8 mouse cellular contexts compared by ENCODE assay signal in genomic region chr11:70763936-70764808, GRCm38 (mm10). TPM values are rescaled to one million over a fixed set of nuclear protein-coding genes. Genes with fewer than 3 reads are reported as not detected.
DNase-seq lines count a peak whose midpoint lies in the region; ATAC-seq and TF ChIP-seq lines count a peak whose summit lies in the region.

TSS of gene Zfp3 (plus strand) at chr11:70764209.

- peak within 1 kb of the TSS; percentile 79 for H3K4me2 ChIP-seq in embryonic facial prominence, embryonic 14.5 days (ENCODE audit: low read depth, low read length)
- peak within 1 kb of the TSS; percentile 71 for H3K4me2 ChIP-seq in limb, embryonic 14.5 days (replicated peaks; ENCODE audit: low read depth, low read length, severe bottlenecking)
- H3K4me2 ChIP-seq in midbrain, embryonic 16.5 days (ENCODE audit: low read length) = peak within 1 kb of the TSS; percentile 89

- peak; percentile 32 for DNase-seq in 3T3-L1 (ENCODE audit: low read depth, low spot score)
- peak; percentile 63 to 64 for DNase-seq in adrenal gland, postnatal 4 days (ENCODE audit: low spot score in 2 of 2)
- peak; percentile 84 for DNase-seq in embryonic facial prominence, embryonic 14.5 days (ENCODE audit: low spot score)
- peak; percentile 54 for DNase-seq in heart, adult 8-10 months (ENCODE audit: low spot score)
- DNase-seq in kidney, adult 9 months = peak; percentile 86
- DNase-seq in limb, embryonic 14.5 days (ENCODE audit: low spot score) = peak; percentile 51
- DNase-seq in spleen, postnatal 10 days (ENCODE audit: low spot score in 2 of 2) = peak; percentile 69 to 81

- peak within 1 kb of the TSS; percentile 74 for H3K4me3 ChIP-seq in embryonic facial prominence, embryonic 14.5 days (ENCODE audit: low read depth, low read length)
- peak within 1 kb of the TSS; percentile 70 for H3K4me3 ChIP-seq in limb, embryonic 14.5 days (replicated peaks; ENCODE audit: low read length)
- H3K4me3 ChIP-seq in midbrain, embryonic 16.5 days (ENCODE audit: low read depth, low read length) = peak within 1 kb of the TSS; percentile 76

- H3K36me3 ChIP-seq in embryonic facial prominence, embryonic 14.5 days (ENCODE audit: control insufficient read depth, insufficient read depth, low read length) = 0 out of 2 replicates have a peak, but pooled peaks cover 7% of the 10 kb centered on the region
- no peaks in the 10 kb centered on the region for H3K36me3 ChIP-seq in limb, embryonic 14.5 days (ENCODE audit: control insufficient read depth, insufficient read depth, low read length)
- H3K36me3 ChIP-seq in midbrain, embryonic 16.5 days (ENCODE audit: control insufficient read depth, insufficient read depth, low read length) = peaks cover 8% of the 10 kb centered on the region; the same call in 1 of the 2 replicates

- WGBS in embryonic facial prominence, embryonic 14.5 days = under 1% methylated on average over 45 of the region's 78 CpGs
- under 1% methylated on average over 67 of the region's 78 CpGs for WGBS in limb, embryonic 14.5 days
- under 1% methylated on average over 78 of the region's 78 CpGs for WGBS in midbrain, embryonic 16.5 days

- TF ChIP-seq POLR2A in limb, embryonic 14.5 days (IDR thresholded peaks at IDR 0.05; ENCODE audit: borderline replicate concordance, extremely low read depth, insufficient read depth, insufficient read length) = 0 out of 2 replicates have a peak, but pooled peaks have one; percentile 16

- H3K4me1 ChIP-seq in embryonic facial prominence, embryonic 14.5 days (ENCODE audit: control insufficient read depth, insufficient read depth, low read length) = no peaks in the 10 kb centered on the region
- H3K4me1 ChIP-seq in limb, embryonic 14.5 days (ENCODE audit: control insufficient read depth, insufficient read depth, low read length) = 0 out of 2 replicates have a peak, but pooled peaks cover 4% of the 10 kb centered on the region
- peaks cover 11% of the 10 kb centered on the region for H3K4me1 ChIP-seq in midbrain, embryonic 16.5 days (ENCODE audit: control insufficient read depth, insufficient read depth, low read length)

- peak; percentile 88 for ATAC-seq in embryonic facial prominence, embryonic 14.5 days (ENCODE audit: low read depth)
- ATAC-seq in limb, embryonic 14.5 days (ENCODE audit: low FRiP score, low read depth) = peak; percentile 85
- ATAC-seq in midbrain, embryonic 16.5 days = peak; percentile 93

- H3K9me3 ChIP-seq in embryonic facial prominence, embryonic 14.5 days (ENCODE audit: control insufficient read depth, low read length) = no peaks in the 10 kb centered on the region
- no peaks in the 10 kb centered on the region for H3K9me3 ChIP-seq in limb, embryonic 14.5 days (ENCODE audit: control insufficient read depth, low read length)
- H3K9me3 ChIP-seq in midbrain, embryonic 16.5 days (replicated peaks; ENCODE audit: control insufficient read depth, low read length, poor library complexity, severe bottlenecking) = no peaks in the 10 kb centered on the region

- peak within 1 kb of the TSS; percentile 87 for H3K9ac ChIP-seq in embryonic facial prominence, embryonic 14.5 days (ENCODE audit: low read depth, low read length)
- H3K9ac ChIP-seq in limb, embryonic 14.5 days (ENCODE audit: low read depth, low read length, severe bottlenecking) = peak within 1 kb of the TSS; percentile 76
- H3K9ac ChIP-seq in midbrain, embryonic 16.5 days (ENCODE audit: low read depth, low read length) = peak within 1 kb of the TSS; percentile 84

- H3K27me3 ChIP-seq in embryonic facial prominence, embryonic 14.5 days (replicated peaks; ENCODE audit: control insufficient read depth, insufficient read depth, low read length) = no peaks in the 10 kb centered on the region
- H3K27me3 ChIP-seq in limb, embryonic 14.5 days (ENCODE audit: control insufficient read depth, insufficient read depth, low read length) = no peaks in the 10 kb centered on the region
- no peaks in the 10 kb centered on the region for H3K27me3 ChIP-seq in midbrain, embryonic 16.5 days (ENCODE audit: control insufficient read depth, insufficient read depth, low read depth, low read length)

- H3K27ac ChIP-seq in embryonic facial prominence, embryonic 14.5 days (replicated peaks; ENCODE audit: low read depth, low read length) = peak within 1 kb of the TSS; percentile 75
- H3K27ac ChIP-seq in limb, embryonic 14.5 days (replicated peaks; ENCODE audit: low read depth, low read length) = peak within 1 kb of the TSS; percentile 67
- H3K27ac ChIP-seq in midbrain, embryonic 16.5 days (ENCODE audit: low read length) = peak within 1 kb of the TSS; percentile 79

RNA-seq across cellular contexts. Expression of gene Zfp3, which starts in this region (rescaled TPM):
- total RNA-seq in adrenal gland, postnatal 4 days (2021) = 10 to 100 TPM; 12.9 to 13.2 TPM
- polyA plus RNA-seq in embryonic facial prominence, embryonic 14.5 days (2014; fragmentation: Nextera tagmentation; extraction: Ambion mirVana) = 7.0 and 7.3 TPM in 2 replicates
- 1 to 10 TPM; 6.1 to 8.6 (median 7.5) TPM for total RNA-seq in heart, adult 8-10 months (2022)
- 2.5 and 4.4 TPM in 2 replicates for polyA plus RNA-seq in limb, embryonic 14.5 days (2012; rRNA removed)
- 5.9 and 7.3 TPM in 2 replicates for polyA plus RNA-seq in limb, embryonic 14.5 days (2014; fragmentation: Nextera tagmentation; extraction: Ambion mirVana)
- 14.6 and 17.4 TPM in 2 replicates for polyA plus RNA-seq in midbrain, embryonic 16.5 days (2015; fragmentation: Nextera tagmentation; extraction: Ambion mirVana)

Comparison
In these comparisons a context has a peak if more than half of its experiments do, and no peak if none do; other contexts are left out.
1. Peak in every context shown above with its lines: DNase-seq, ATAC-seq, H3K4me3 ChIP-seq and H3K27ac ChIP-seq.
2. DNase-seq: peak in every context shown above with its lines; median percentile 86 in kidney, adult 9 months; 84 in embryonic facial prominence, embryonic 14.5 days; 75 in spleen, postnatal 10 days; 64 in adrenal gland, postnatal 4 days; 54 in heart, adult 8-10 months; 51 in limb, embryonic 14.5 days; 32 in 3T3-L1.